Mouse (Mus musculus): ENCODE results near the gene Tnip1. TPM values are rescaled to one million over a fixed set of nuclear protein-coding genes. Genes with fewer than 3 reads are reported as not detected.

Gene Tnip1
- polyA plus RNA-seq, 1 experiment: 122 TPM

DNA sequence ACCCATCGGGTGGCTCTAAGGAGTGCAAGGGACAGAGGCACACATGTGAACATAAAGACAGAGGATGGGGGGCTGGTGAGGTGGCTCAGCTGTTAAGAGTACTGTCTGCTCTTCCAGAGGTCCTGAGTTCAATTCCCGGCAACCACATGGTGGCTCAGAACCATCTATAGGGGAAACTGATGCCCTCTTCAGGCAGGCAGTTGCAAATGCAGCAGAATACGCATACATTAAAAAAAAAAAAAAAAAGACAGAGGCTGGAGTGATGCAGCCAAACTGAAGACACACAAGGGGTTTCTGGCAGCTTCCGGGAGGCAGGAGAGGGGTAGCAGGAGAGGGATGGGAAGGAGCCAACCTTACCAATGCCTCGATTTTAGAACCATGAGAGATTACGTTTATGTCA is 19.8 kb upstream of the Tnip1 start:
- TF ChIP-seq POLR2A (IDR thresholded peaks at IDR 0.05; ENCODE audit: low read depth, low read length) (no peak), CTCF (IDR thresholded peaks at IDR 0.05; ENCODE audit: extremely low read depth, insufficient read length, insufficient replicate concordance, low read depth, low read length) (peak; percentile 27; the same call in 1 of the 2 replicates)

GRCm38 (mm10) chr11:54981630-54982029 is 18.9 kb upstream of the Tnip1 start:
- Histone ChIP-seq H3K27ac (ENCODE audit: insufficient read depth, low read depth, low read length) (no peak overlapping the region), H3K36me3 (ENCODE audit: control insufficient read depth, insufficient read depth, low read length) (peaks cover 8% of the 10 kb centered on the region), H3K4me1 (ENCODE audit: control insufficient read depth, insufficient read depth, insufficient read length, low read length) (no peaks in the 10 kb centered on the region), H3K27me3 (ENCODE audit: control insufficient read depth, insufficient read depth, low read length) (no peaks in the 10 kb centered on the region), H3K4me3 (ENCODE audit: low read depth, low read length) (no peak overlapping the region)
- 88% methylated on average over 4 of the region's 4 CpGs for WGBS
- TF ChIP-seq CTCF (IDR thresholded peaks at IDR 0.05; ENCODE audit: extremely low read depth, insufficient read length, insufficient replicate concordance, low read depth, low read length) (no peak), POLR2A (IDR thresholded peaks at IDR 0.05; ENCODE audit: low read depth, low read length) (no peak)

More for the DNA sequence above, 19.8 kb upstream of the Tnip1 start:
- no peak overlapping the region for H3K27ac ChIP-seq (ENCODE audit: insufficient read depth, low read depth, low read length)
- H3K4me3 ChIP-seq (ENCODE audit: low read depth, low read length): no peak overlapping the region
- peaks cover 8% of the 10 kb centered on the region for H3K36me3 ChIP-seq (ENCODE audit: control insufficient read depth, insufficient read depth, low read length)
- WGBS: 88% methylated on average over 6 of the region's 6 CpGs
- H3K27me3 ChIP-seq (ENCODE audit: control insufficient read depth, insufficient read depth, low read length): no peaks in the 10 kb centered on the region
- no peaks in the 10 kb centered on the region for H3K4me1 ChIP-seq (ENCODE audit: control insufficient read depth, insufficient read depth, insufficient read length, low read length)

DNA sequence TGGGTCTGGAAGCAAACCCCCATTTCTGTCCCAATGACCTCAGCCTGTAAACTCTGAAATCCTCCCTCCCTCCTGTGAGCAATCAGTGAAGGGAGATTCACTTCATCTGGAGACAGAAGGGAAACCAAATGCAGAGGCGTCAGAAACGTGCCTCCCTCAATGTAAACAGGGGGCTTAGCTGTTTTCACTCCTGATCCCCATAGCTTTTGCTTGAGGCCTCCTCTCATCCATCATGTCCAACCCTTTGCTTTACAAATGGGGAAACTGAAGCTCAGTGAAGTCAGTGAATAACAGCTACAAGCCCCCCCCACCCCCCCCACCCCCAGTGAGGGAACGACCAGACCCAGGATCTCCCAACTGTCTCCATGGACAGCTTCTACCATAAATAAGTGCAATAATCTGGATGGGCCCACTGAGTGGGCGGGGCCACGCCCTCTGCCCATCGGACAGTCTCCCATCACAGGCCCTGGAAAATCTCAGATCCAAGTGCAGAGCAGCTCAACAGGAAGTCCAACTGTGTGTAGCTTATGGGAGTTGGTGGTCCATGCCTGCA is 14.7 kb upstream of the Tnip1 start:
- Histone ChIP-seq H3K27ac (ENCODE audit: insufficient read depth, low read depth, low read length) (no peak overlapping the region), H3K4me1 (ENCODE audit: control insufficient read depth, insufficient read depth, insufficient read length, low read length) (peaks cover 17% of the 10 kb centered on the region), H3K4me3 (ENCODE audit: low read depth, low read length) (no peak overlapping the region), H3K36me3 (ENCODE audit: control insufficient read depth, insufficient read depth, low read length) (peaks cover 6% of the 10 kb centered on the region), H3K27me3 (ENCODE audit: control insufficient read depth, insufficient read depth, low read length) (no peaks in the 10 kb centered on the region)
- TF ChIP-seq POLR2A (IDR thresholded peaks at IDR 0.05; ENCODE audit: low read depth, low read length) (no peak), CTCF (IDR thresholded peaks at IDR 0.05; ENCODE audit: extremely low read depth, insufficient read length, insufficient replicate concordance, low read depth, low read length) (no peak)
- WGBS: 62% methylated on average over 6 of the region's 6 CpGs

DNA sequence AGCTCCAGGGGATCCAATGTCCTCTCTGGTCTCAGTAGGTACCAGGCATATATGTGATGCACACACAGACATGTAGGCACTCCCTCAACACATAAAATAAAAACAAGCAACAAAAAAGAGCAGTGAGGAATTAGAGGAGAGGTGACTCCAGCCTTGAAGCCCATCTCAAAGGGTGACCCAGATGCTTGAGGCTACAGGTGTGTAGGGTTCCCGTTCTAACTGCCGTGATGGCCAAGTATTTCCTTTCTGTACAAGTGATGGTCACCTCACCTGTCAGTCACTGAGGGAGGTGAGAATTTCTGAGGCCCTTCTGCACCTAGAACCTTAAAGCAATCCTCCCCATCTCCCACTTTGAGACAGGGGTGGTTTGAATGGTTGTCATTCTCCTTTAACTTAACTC is 13.6 kb upstream of the Tnip1 start:
- Histone ChIP-seq H3K4me3 (ENCODE audit: low read depth, low read length) (no peak overlapping the region), H3K36me3 (ENCODE audit: control insufficient read depth, insufficient read depth, low read length) (peaks cover 3% of the 10 kb centered on the region), H3K27me3 (ENCODE audit: control insufficient read depth, insufficient read depth, low read length) (no peaks in the 10 kb centered on the region), H3K27ac (ENCODE audit: insufficient read depth, low read depth, low read length) (no peak overlapping the region), H3K4me1 (ENCODE audit: control insufficient read depth, insufficient read depth, insufficient read length, low read length) (peaks cover 24% of the 10 kb centered on the region)
- no peak for TF ChIP-seq CTCF (IDR thresholded peaks at IDR 0.05; ENCODE audit: extremely low read depth, insufficient read length, insufficient replicate concordance, low read depth, low read length)
- WGBS: 84% methylated on average over 2 of the region's 2 CpGs

DNA sequence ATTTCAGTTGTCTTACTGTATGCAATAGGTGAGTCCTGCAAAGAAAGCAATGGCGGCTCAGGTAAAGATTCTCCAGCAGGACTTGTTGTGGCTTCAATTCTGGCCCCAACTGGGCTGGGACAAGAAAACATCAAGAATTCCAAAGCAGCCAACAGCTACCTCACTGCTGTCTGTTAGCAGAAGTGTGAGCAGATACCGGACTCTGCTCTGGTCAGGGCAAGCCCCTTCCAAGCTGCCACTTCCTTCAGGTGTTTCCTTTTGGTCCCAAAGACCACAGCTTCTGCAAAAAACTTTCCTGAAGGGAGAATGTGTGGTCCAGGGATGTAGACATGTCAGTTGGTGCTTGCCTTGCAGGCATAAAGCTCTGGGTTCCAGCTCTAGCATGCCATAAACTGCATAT is 13.0 kb upstream of the Tnip1 start:
- WGBS: 82% methylated on average over 2 of the region's 2 CpGs
- peaks cover 3% of the 10 kb centered on the region; the same call in 1 of the 2 replicates for H3K36me3 ChIP-seq (ENCODE audit: control insufficient read depth, insufficient read depth, low read length)
- H3K4me3 ChIP-seq (ENCODE audit: low read depth, low read length): no peak overlapping the region
- H3K27me3 ChIP-seq (ENCODE audit: control insufficient read depth, insufficient read depth, low read length): no peaks in the 10 kb centered on the region
- peaks cover 24% of the 10 kb centered on the region for H3K4me1 ChIP-seq (ENCODE audit: control insufficient read depth, insufficient read depth, insufficient read length, low read length)
- no peak overlapping the region for H3K27ac ChIP-seq (ENCODE audit: insufficient read depth, low read depth, low read length)
- TF ChIP-seq POLR2A (IDR thresholded peaks at IDR 0.05; ENCODE audit: low read depth, low read length) (no peak), CTCF (IDR thresholded peaks at IDR 0.05; ENCODE audit: extremely low read depth, insufficient read length, insufficient replicate concordance, low read depth, low read length) (no peak)

DNA sequence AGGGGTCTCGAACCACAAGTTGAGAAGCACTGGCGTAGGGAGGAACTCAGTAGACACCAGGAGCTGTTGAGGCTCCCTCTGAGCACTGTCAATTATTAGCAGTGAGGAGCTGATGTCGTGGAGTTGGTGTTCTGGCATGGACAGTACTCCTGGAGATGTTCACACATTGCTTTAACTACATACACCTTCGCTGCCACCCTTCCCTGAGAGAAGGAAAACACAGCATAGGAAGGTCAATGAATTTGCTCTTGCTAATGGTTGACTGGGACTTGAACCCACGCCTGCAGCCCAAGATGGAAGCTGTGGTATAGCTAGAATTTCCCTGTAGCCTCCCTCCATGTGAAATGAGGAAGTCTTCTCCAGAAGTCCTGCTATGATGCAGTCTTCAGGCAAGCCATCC is 12.6 kb upstream of the Tnip1 start:
- Histone ChIP-seq H3K36me3 (ENCODE audit: control insufficient read depth, insufficient read depth, low read length) (peaks cover 3% of the 10 kb centered on the region; the same call in 1 of the 2 replicates), H3K4me3 (ENCODE audit: low read depth, low read length) (no peak overlapping the region), H3K27ac (ENCODE audit: insufficient read depth, low read depth, low read length) (no peak overlapping the region), H3K4me1 (ENCODE audit: control insufficient read depth, insufficient read depth, insufficient read length, low read length) (peaks cover 24% of the 10 kb centered on the region), H3K27me3 (ENCODE audit: control insufficient read depth, insufficient read depth, low read length) (no peaks in the 10 kb centered on the region)
- no peak for TF ChIP-seq CTCF (IDR thresholded peaks at IDR 0.05; ENCODE audit: extremely low read depth, insufficient read length, insufficient replicate concordance, low read depth, low read length)
- TF ChIP-seq POLR2A (IDR thresholded peaks at IDR 0.05; ENCODE audit: low read depth, low read length): no peak
- WGBS: 91% methylated on average over 5 of the region's 5 CpGs

- Histone ChIP-seq H3K4me3 (ENCODE audit: low read depth, low read length) (no peak overlapping the region), H3K27ac (ENCODE audit: insufficient read depth, low read depth, low read length) (peak overlapping the region; percentile 97; the same call in 1 of the 2 replicates), H3K4me1 (ENCODE audit: control insufficient read depth, insufficient read depth, insufficient read length, low read length) (peaks cover 24% of the 10 kb centered on the region), H3K27me3 (ENCODE audit: control insufficient read depth, insufficient read depth, low read length) (no peaks in the 10 kb centered on the region), H3K36me3 (ENCODE audit: control insufficient read depth, insufficient read depth, low read length) (peaks cover 2% of the 10 kb centered on the region; the same call in 1 of the 2 replicates)
- no peak for TF ChIP-seq CTCF (IDR thresholded peaks at IDR 0.05; ENCODE audit: extremely low read depth, insufficient read length, insufficient replicate concordance, low read depth, low read length)
- no peak for TF ChIP-seq POLR2A (IDR thresholded peaks at IDR 0.05; ENCODE audit: low read depth, low read length)
- WGBS: 83% methylated on average over 4 of the region's 4 CpGs
These were observed 11.9 kb upstream of the Tnip1 start for GRCm38 (mm10) chr11:54974639-54975038.
